Mouse (Mus musculus): ENCODE results near the gene Vmn1r212.
"Not testable (repeated sequence)": the region's sequence is repeated elsewhere in the genome, so short reads cannot be mapped to it uniquely, and the experiment has no call there.

Vmn1r212 gene

GRCm38 (mm10) chr13:22884105-22884504 lies at the start of gene Vmn1r212:
Gene Vmn1r212 (minus strand): TSS chr13:22884205.
- in situ Hi-C loops (cut with MboI, MseI) = no loop called here

GRCm38 (mm10) chr13:22879257-22879656 lies 4.7 kb downstream of the Vmn1r212 start:
- in situ Hi-C loops (cut with MboI, MseI) = no loop called here

- in situ Hi-C loops (cut with MboI, MseI) = no loop called here
These were observed 26.5 kb downstream of the Vmn1r212 start, which contains the start of gene Vmn1r211 for GRCm38 (mm10) chr13:22857461-22857860. Gene Vmn1r211 (minus strand): TSS chr13:22857561.

- in situ Hi-C loops (cut with MboI, MseI) = no loop called here
These were observed 29.2 kb downstream of the Vmn1r212 start for GRCm38 (mm10) chr13:22854760-22855159.

GRCm38 (mm10) chr13:22846798-22847197 lies 37.2 kb downstream of the Vmn1r212 start:
- in situ Hi-C loops (cut with MboI, MseI) = no loop called here

- in situ Hi-C loops (cut with MboI, MseI) = not testable (repeated sequence)
These were observed 39.7 kb downstream of the Vmn1r212 start for GRCm38 (mm10) chr13:22844304-22844703.
